Mouse (Mus musculus) forebrain, embryonic 16.5 days (tissue): ENCODE results near the gene Casd1. TPM values are rescaled to one million over a fixed set of nuclear protein-coding genes. Genes with fewer than 3 reads are reported as not detected.
"Not testable (repeated sequence)": the region's sequence is repeated elsewhere in the genome, so short reads cannot be mapped to it uniquely, and the experiment has no call there.

Source experiments
- ATAC-seq: fragments of 200-750 bp; cut with Nextera tagmentation; 2 replicates; pipeline ENCODE4 v1.8.0; 2017; ENCODE audit warnings: mild to moderate bottlenecking, moderate library complexity
- H3K27ac ChIP-seq: fragments of 300-500 bp; sonication (generic); 2 replicates; pipeline ENCODE4 v1.5.1; 2014; ENCODE audit warnings: low read length, control low read depth
- H3K27me3 ChIP-seq: fragments of 300-500 bp; sonication (generic); replicated peaks from 2 replicates; pipeline ENCODE4 v1.6.1; 2014; ENCODE audit warnings: low read length; ENCODE audit not compliant: control insufficient read depth, insufficient read depth
- H3K36me3 ChIP-seq: fragments of 300-500 bp; sonication (generic); 2 replicates; pipeline ENCODE4 v1.6.1; 2014; ENCODE audit not compliant: control insufficient read depth, insufficient read depth
- H3K4me1 ChIP-seq: fragments of 300-500 bp; sonication (generic); replicated peaks from 2 replicates; pipeline ENCODE4 v1.6.1; 2014; ENCODE audit warnings: low read length; ENCODE audit not compliant: control insufficient read depth, insufficient read depth
- H3K4me2 ChIP-seq: fragments of 300-500 bp; sonication (generic); 2 replicates; pipeline ENCODE4 v1.6.1; 2014; ENCODE audit warnings: mild to moderate bottlenecking, low read length, control low read depth
- H3K4me3 ChIP-seq: fragments of 300-500 bp; sonication (generic); replicated peaks from 2 replicates; pipeline ENCODE4 v1.5.1; 2014; ENCODE audit warnings: mild to moderate bottlenecking, low read length, control low read depth
- H3K9ac ChIP-seq: fragments of 300-500 bp; sonication (generic); replicated peaks from 2 replicates; pipeline ENCODE4 v1.6.1; 2014; ENCODE audit warnings: low read depth, low read length, control low read depth
- H3K9me3 ChIP-seq: fragments of 300-500 bp; sonication (generic); 2 replicates; pipeline ENCODE4 v1.6.1; 2016; ENCODE audit warnings: low read length; ENCODE audit not compliant: control insufficient read depth
- WGBS: fragments of 180-500 bp; shearing (Covaris S2); extraction: QIAGEN DNeasy Blood & Tissue Kit; methylation state at CpG from one replicate; pipeline ENCODE4 v1.1.7; 2014; 5-methylcytosine and 5-hydroxymethylcytosine counted together
- polyA plus RNA-seq: library from polyadenylated mRNA; unstranded; fragments of >200 nt; fragmentation: Nextera tagmentation; extraction: Ambion mirVana; gene quantifications from 2 replicates; pipeline ENCODE4 v1.2.1, GENCODE M21; 2015

The Casd1 gene
- polyA plus RNA-seq, 1 experiment from 2014 or later, result 36.8 TPM

GRCm38 (mm10) chr6:4642068-4642467, 41.4 kb downstream of the Casd1 start:
- ATAC-seq, result no peak
- no peak overlapping the region for H3K4me3 ChIP-seq
- no peak overlapping the region for H3K27ac ChIP-seq
- WGBS, result 88% methylated on average over 7 of the region's 7 CpGs
- no peaks in the 10 kb centered on the region for H3K4me1 ChIP-seq
- no peak overlapping the region for H3K9ac ChIP-seq
- 0 out of 2 replicates have a peak, but pooled peaks cover 2% of the 10 kb centered on the region for H3K36me3 ChIP-seq
- H3K4me2 ChIP-seq, result no peak overlapping the region
- H3K27me3 ChIP-seq, result no peaks in the 10 kb centered on the region
- no peaks in the 10 kb centered on the region for H3K9me3 ChIP-seq

GRCm38 (mm10) chr6:4647351-4647750, 46.7 kb downstream of the Casd1 start:
- no peak for ATAC-seq
- H3K4me1 ChIP-seq, result no peaks in the 10 kb centered on the region
- H3K27me3 ChIP-seq, result no peaks in the 10 kb centered on the region
- H3K27ac ChIP-seq, result no peak overlapping the region
- H3K4me2 ChIP-seq, result no peak overlapping the region
- H3K9me3 ChIP-seq, result no peaks in the 10 kb centered on the region
- H3K9ac ChIP-seq, result no peak overlapping the region
- H3K36me3 ChIP-seq, result 0 out of 2 replicates have a peak, but pooled peaks cover under 1% of the 10 kb centered on the region
- H3K4me3 ChIP-seq, result no peak overlapping the region
- WGBS, result 84% methylated on average over 3 of the region's 3 CpGs

GRCm38 (mm10) chr6:4652596-4653134, 52.0 kb downstream of the Casd1 start:
- Histone ChIP-seq H3K4me2 (no peak overlapping the region), H3K4me3 (no peak overlapping the region), H3K4me1 (no peaks in the 10 kb centered on the region), H3K9ac (no peak overlapping the region), H3K27ac (no peak overlapping the region), H3K9me3 (no peaks in the 10 kb centered on the region), H3K27me3 (no peaks in the 10 kb centered on the region), H3K36me3 (no peaks in the 10 kb centered on the region)
- 73% methylated on average over 8 of the region's 8 CpGs for WGBS
- ATAC-seq, result peak; percentile 85

- not testable (repeated sequence) for H3K27ac ChIP-seq
Observed at GRCm38 (mm10) chr6:4653741-4654140, 53.1 kb downstream of the Casd1 start.

GRCm38 (mm10) chr6:4655466-4655865, 54.8 kb downstream of the Casd1 start:
- Histone ChIP-seq H3K27ac (no peak overlapping the region), H3K4me2 (no peak overlapping the region), H3K4me1 (no peaks in the 10 kb centered on the region), H3K36me3 (no peaks in the 10 kb centered on the region), H3K9me3 (no peaks in the 10 kb centered on the region), H3K9ac (no peak overlapping the region), H3K27me3 (no peaks in the 10 kb centered on the region), H3K4me3 (no peak overlapping the region)
- 0 out of 2 replicates have a peak, but pooled peaks have one; percentile 41 for ATAC-seq
- 65% methylated on average over 5 of the region's 5 CpGs for WGBS

More at GRCm38 (mm10) chr6:4653741-4654140, 53.1 kb downstream of the Casd1 start:
- not testable (repeated sequence) for H3K27me3 ChIP-seq, H3K9me3 ChIP-seq, H3K4me3 ChIP-seq, H3K9ac ChIP-seq, H3K36me3 ChIP-seq, H3K4me1 ChIP-seq, H3K4me2 ChIP-seq, ATAC-seq
- 97% methylated on average over 12 of the region's 12 CpGs for WGBS

- ATAC-seq, result 0 out of 2 replicates have a peak, but pooled peaks have one; percentile 7
- H3K36me3 ChIP-seq, result no peaks in the 10 kb centered on the region
- H3K9me3 ChIP-seq, result no peaks in the 10 kb centered on the region
- H3K27ac ChIP-seq, result no peak overlapping the region
- no peak overlapping the region for H3K4me3 ChIP-seq
- 91% methylated on average over 4 of the region's 4 CpGs for WGBS
- no peaks in the 10 kb centered on the region for H3K27me3 ChIP-seq
- no peak overlapping the region for H3K9ac ChIP-seq
- no peaks in the 10 kb centered on the region for H3K4me1 ChIP-seq
- no peak overlapping the region for H3K4me2 ChIP-seq
Observed at GRCm38 (mm10) chr6:4655924-4656323, 55.3 kb downstream of the Casd1 start.

- Histone ChIP-seq H3K27me3 (no peaks in the 10 kb centered on the region), H3K9me3 (no peaks in the 10 kb centered on the region), H3K4me2 (no peak overlapping the region), H3K9ac (no peak overlapping the region), H3K27ac (no peak overlapping the region), H3K4me1 (no peaks in the 10 kb centered on the region), H3K36me3 (no peaks in the 10 kb centered on the region), H3K4me3 (no peak overlapping the region)
- ATAC-seq, result no peak
- 84% methylated on average over 13 of the region's 13 CpGs for WGBS
Observed at GRCm38 (mm10) chr6:4658861-4659260, 58.2 kb downstream of the Casd1 start.

- 73% methylated on average over 2 of the region's 2 CpGs for WGBS
- no peaks in the 10 kb centered on the region for H3K36me3 ChIP-seq
- H3K4me3 ChIP-seq, result no peak overlapping the region
- H3K9me3 ChIP-seq, result no peaks in the 10 kb centered on the region
- no peak for ATAC-seq
- no peak overlapping the region for H3K27ac ChIP-seq
- no peaks in the 10 kb centered on the region for H3K4me1 ChIP-seq
- no peaks in the 10 kb centered on the region for H3K27me3 ChIP-seq
- H3K9ac ChIP-seq, result no peak overlapping the region
- no peak overlapping the region for H3K4me2 ChIP-seq
Observed at GRCm38 (mm10) chr6:4663516-4663915, 62.9 kb downstream of the Casd1 start.

GRCm38 (mm10) chr6:4664313-4664712, 63.7 kb downstream of the Casd1 start:
- WGBS, result 67% methylated on average over 2 of the region's 2 CpGs
- Histone ChIP-seq H3K4me3 (no peak overlapping the region), H3K27ac (no peak overlapping the region), H3K9me3 (no peaks in the 10 kb centered on the region), H3K4me1 (no peaks in the 10 kb centered on the region), H3K4me2 (no peak overlapping the region), H3K27me3 (no peaks in the 10 kb centered on the region), H3K9ac (no peak overlapping the region), H3K36me3 (no peaks in the 10 kb centered on the region)
- ATAC-seq, result no peak

- WGBS, result 97% methylated on average over 6 of the region's 6 CpGs
- Histone ChIP-seq H3K36me3 (no peaks in the 10 kb centered on the region), H3K9me3 (no peaks in the 10 kb centered on the region), H3K4me1 (no peaks in the 10 kb centered on the region), H3K9ac (no peak overlapping the region), H3K4me3 (no peak overlapping the region), H3K4me2 (no peak overlapping the region), H3K27ac (no peak overlapping the region), H3K27me3 (no peaks in the 10 kb centered on the region)
- no peak for ATAC-seq
Observed at GRCm38 (mm10) chr6:4665154-4665553, 64.5 kb downstream of the Casd1 start.
